Mouse (Mus musculus) liver, embryonic 16.5 days (tissue): Measurements from ENCODE around the gene Mamdc4. TPM values are rescaled to one million over a fixed set of nuclear protein-coding genes. Genes with fewer than 3 reads are reported as not detected.

Experiments used
- ATAC-seq: fragments of 200-750 bp; cut with Nextera tagmentation; 2 replicates; pipeline ENCODE4 v1.8.0; 2017; ENCODE audit warnings: low read depth, mild to moderate bottlenecking, moderate number of reproducible peaks, moderate library complexity
- H3K27ac ChIP-seq: fragments of 300-500 bp; sonication (generic); 2 replicates; pipeline ENCODE4 v1.5.1; 2014; ENCODE audit warnings: mild to moderate bottlenecking, low read length
- H3K27me3 ChIP-seq: fragments of 300-500 bp; sonication (generic); 2 replicates; pipeline ENCODE4 v1.6.1; 2014; ENCODE audit warnings: low read depth, low read length, mixed read lengths; ENCODE audit not compliant: control insufficient read depth, insufficient read depth
- H3K36me3 ChIP-seq: fragments of 300-500 bp; sonication (generic); 2 replicates; pipeline ENCODE4 v1.6.1; 2014; ENCODE audit warnings: mild to moderate bottlenecking; ENCODE audit not compliant: control insufficient read depth, insufficient read depth
- H3K4me1 ChIP-seq: fragments of 300-500 bp; sonication (generic); 2 replicates; pipeline ENCODE4 v1.6.1; 2014; ENCODE audit warnings: low read depth, low read length, mixed read lengths; ENCODE audit not compliant: control insufficient read depth
- H3K4me2 ChIP-seq: fragments of 300-500 bp; sonication (generic); 2 replicates; pipeline ENCODE4 v1.6.1; 2014; ENCODE audit warnings: low read depth, low read length, mixed read lengths
- H3K4me3 ChIP-seq: fragments of 300-500 bp; sonication (generic); 2 replicates; pipeline ENCODE4 v1.5.1; 2014; ENCODE audit warnings: low read depth, mild to moderate bottlenecking, low read length
- H3K9ac ChIP-seq: fragments of 300-500 bp; sonication (generic); 2 replicates; pipeline ENCODE4 v1.6.1; 2014; ENCODE audit warnings: low read depth, low read length
- H3K9me3 ChIP-seq: fragments of 300-500 bp; sonication (generic); replicated peaks from 2 replicates; pipeline ENCODE4 v1.6.1; 2016; ENCODE audit warnings: low read length; ENCODE audit not compliant: control insufficient read depth
- WGBS: fragments of 180-500 bp; shearing (Covaris S2); extraction: QIAGEN DNeasy Blood & Tissue Kit; methylation state at CpG from one replicate; pipeline ENCODE4 v1.1.7; 2014; ENCODE audit not compliant: insufficient replicate concordance; 5-methylcytosine and 5-hydroxymethylcytosine counted together
- polyA plus RNA-seq: library from polyadenylated mRNA; unstranded; fragments of >200 nt; fragmentation: Nextera tagmentation; extraction: Ambion mirVana; gene quantifications from 2 replicates; pipeline ENCODE4 v1.2.1, GENCODE M21; 2015

Gene Mamdc4
- polyA plus RNA-seq, 1 experiment from 2014 or later, result 7.2 TPM

DNA sequence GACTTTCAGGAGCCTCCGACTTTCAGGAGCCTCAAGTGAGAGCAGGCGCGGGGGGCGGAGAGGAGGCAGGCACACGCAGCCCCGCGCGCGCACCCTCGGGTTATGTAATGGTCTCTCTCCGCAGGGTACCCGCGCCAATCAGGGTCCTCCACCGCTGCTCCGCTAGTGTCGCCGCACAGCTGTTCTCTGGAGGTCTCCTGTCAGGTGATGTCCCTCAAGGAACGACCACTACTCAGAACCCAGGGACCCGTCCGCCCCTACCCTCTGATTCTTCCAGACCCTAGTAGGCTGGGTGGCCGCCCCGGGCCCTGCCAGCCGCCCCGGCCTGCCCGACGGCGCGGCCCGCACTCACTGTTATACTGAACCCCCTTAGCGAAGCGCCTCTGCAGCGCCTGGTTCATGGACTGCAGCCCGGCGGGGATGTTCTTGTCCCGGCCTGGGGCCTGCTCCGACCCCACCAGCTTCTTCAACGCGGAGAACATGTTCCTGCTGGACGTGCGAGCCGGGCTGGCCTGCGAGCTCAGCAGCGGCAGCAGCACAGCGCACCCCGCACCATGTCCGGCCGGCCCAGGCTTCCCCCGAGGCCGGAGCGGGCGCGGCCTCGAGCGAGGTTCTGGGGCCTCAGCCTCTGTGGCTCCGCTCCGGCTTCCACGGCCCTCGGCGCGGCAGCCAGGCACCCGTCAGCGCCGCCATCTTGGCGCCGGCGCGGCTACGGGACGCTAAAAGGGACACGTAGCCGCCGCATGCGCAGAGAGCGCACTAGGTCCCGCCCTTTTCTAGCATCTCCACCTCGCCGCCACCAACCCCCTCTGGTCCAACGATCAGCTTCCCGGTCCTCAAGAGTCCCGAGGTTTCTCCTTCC, 33.3 kb upstream of the Mamdc4 start, which contains the start of gene Rabl6:
Gene Rabl6, minus strand, starts transcription at position 761 of the 862 bp plus-strand sequence.
- H3K36me3 ChIP-seq, result no peaks in the 10 kb centered on the region

DNA sequence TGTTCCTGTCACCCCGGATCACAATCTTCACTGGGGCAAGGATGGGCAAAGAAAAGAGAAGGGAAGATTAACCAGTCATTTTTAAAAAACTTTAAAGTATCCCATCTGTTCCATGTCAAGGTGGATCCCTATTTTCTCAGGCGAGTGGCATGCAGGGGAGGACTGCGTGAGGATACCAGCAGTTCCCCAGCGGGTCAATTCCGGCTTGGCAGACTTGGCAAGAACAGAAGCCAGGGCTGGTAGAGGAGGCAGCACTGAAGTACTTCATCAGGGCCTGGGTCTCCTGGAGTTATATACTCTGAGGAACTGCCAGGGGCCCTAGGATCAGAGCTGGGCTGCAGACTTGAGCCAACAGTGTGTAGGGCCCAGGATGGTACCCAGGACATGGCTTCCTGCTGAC, 27.9 kb upstream of the Mamdc4 start:
- no peak for ATAC-seq
- Histone ChIP-seq H3K36me3 (peaks cover 21% of the 10 kb centered on the region), H3K9ac (no peak overlapping the region), H3K4me2 (no peak overlapping the region), H3K27ac (no peak overlapping the region), H3K4me3 (no peak overlapping the region), H3K27me3 (no peaks in the 10 kb centered on the region), H3K9me3 (no peaks in the 10 kb centered on the region), H3K4me1 (peaks cover 21% of the 10 kb centered on the region)
- WGBS, result 81% methylated on average over 5 of the region's 5 CpGs

More for the DNA sequence above, 33.3 kb upstream of the Mamdc4 start, which contains the start of gene Rabl6:
- peak within 1 kb of the TSS; percentile 82 for H3K27ac ChIP-seq
- H3K4me2 ChIP-seq, result peak within 1 kb of the TSS; percentile 78
- H3K9me3 ChIP-seq, result no peaks in the 10 kb centered on the region
- no peaks in the 10 kb centered on the region for H3K27me3 ChIP-seq
- peak within 1 kb of the TSS; percentile 85 for H3K4me3 ChIP-seq
- under 1% methylated on average over 75 of the region's 80 CpGs for WGBS
- H3K9ac ChIP-seq, result peak within 1 kb of the TSS; percentile 90
- ATAC-seq, result peak; percentile 88
- H3K4me1 ChIP-seq, result peaks cover 21% of the 10 kb centered on the region

DNA sequence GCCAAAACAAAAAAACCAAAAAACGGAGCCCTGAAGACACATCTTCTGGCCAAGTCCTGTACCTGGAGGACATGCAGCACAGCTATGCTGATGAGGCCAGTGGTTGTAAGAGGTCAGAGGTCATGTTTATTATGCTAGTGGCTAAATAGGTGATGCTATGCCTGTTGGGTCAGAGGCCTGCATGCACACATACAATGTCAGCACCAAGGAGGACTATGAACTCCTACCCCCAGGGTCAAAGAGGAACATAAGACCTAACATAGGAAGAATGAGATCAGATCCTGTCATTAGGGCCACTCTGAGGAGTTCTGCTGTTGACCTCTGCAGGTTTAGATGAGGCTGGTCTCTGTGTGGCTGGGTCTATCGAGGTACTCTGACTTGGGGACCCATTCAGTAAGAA, 25.4 kb upstream of the Mamdc4 start:
- no peaks in the 10 kb centered on the region for H3K9me3 ChIP-seq
- H3K27ac ChIP-seq, result no peak overlapping the region
- ATAC-seq, result peak; percentile 80
- peaks cover 7% of the 10 kb centered on the region for H3K4me1 ChIP-seq
- H3K36me3 ChIP-seq, result peaks cover 37% of the 10 kb centered on the region
- H3K27me3 ChIP-seq, result no peaks in the 10 kb centered on the region
- WGBS, result 59% methylated on average over 2 of the region's 2 CpGs
- no peak overlapping the region for H3K9ac ChIP-seq
- no peak overlapping the region for H3K4me3 ChIP-seq
- no peak overlapping the region for H3K4me2 ChIP-seq

DNA sequence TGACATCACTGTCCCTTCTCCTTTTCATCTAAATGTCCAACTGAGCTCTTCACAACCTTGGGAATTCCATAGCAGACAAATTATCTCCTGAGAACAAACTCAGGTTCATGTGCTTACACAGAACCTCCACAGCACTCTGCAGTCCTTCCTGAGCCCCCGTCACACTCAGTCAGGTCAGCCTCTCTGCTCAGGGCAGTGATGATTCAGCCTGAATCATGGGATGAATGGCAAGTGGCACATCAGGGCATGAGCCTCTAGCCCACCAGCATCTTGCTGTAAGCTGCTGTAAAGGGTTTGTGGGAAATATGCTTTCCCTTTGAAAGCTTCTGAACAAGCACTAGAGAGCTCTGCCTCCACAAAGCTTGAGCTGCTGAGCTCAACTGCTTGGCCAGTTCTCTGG, 24.1 kb upstream of the Mamdc4 start:
- H3K27ac ChIP-seq, result no peak overlapping the region
- H3K9ac ChIP-seq, result no peak overlapping the region
- 88% methylated on average over 1 of the region's 1 CpGs for WGBS
- H3K4me2 ChIP-seq, result no peak overlapping the region
- no peaks in the 10 kb centered on the region for H3K27me3 ChIP-seq
- H3K4me3 ChIP-seq, result no peak overlapping the region
- peaks cover 40% of the 10 kb centered on the region for H3K36me3 ChIP-seq
- ATAC-seq, result no peak
- H3K9me3 ChIP-seq, result no peaks in the 10 kb centered on the region
- H3K4me1 ChIP-seq, result peaks cover 7% of the 10 kb centered on the region

DNA sequence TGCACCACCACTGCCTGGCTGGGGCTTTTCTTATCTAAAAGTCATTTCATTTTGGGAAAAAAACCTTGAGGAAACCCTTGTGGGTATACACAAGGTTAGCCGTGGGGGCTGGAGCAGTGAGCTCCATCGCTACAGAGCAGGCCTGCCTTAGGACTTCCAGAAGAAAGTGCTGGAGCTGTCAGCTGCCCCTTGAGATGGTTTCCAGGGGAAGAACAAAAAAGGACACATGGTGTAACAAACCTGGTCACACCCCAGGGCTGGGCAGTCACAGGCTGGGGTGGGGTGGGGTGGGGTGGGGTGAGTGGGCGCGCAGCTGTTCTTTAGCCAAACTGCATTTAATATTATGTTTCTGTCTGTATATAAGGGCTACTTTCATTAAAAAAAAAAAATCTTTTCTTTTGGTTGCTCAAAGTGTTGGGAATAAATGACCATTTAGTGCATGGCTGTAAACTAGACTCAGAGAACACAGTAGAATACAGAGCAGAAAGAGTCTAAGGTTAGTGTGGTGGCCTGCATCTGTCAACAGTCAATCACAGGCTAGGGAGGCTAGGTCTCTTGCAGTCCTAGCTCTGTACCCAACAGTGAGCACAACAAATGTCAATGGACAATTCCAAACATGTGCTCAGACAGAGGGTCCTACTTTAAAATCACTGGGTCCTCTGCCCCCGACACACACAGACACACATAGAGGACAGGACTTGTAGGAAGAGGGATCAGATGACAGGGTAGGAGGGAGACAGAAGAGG, 22.3 kb upstream of the Mamdc4 start:
- Histone ChIP-seq H3K9me3 (no peaks in the 10 kb centered on the region), H3K4me2 (no peak overlapping the region), H3K4me1 (peaks cover 7% of the 10 kb centered on the region), H3K36me3 (peaks cover 40% of the 10 kb centered on the region), H3K9ac (no peak overlapping the region), H3K27ac (no peak overlapping the region), H3K4me3 (no peak overlapping the region), H3K27me3 (no peaks in the 10 kb centered on the region)
- no peak for ATAC-seq
- WGBS, result 80% methylated on average over 5 of the region's 5 CpGs

DNA sequence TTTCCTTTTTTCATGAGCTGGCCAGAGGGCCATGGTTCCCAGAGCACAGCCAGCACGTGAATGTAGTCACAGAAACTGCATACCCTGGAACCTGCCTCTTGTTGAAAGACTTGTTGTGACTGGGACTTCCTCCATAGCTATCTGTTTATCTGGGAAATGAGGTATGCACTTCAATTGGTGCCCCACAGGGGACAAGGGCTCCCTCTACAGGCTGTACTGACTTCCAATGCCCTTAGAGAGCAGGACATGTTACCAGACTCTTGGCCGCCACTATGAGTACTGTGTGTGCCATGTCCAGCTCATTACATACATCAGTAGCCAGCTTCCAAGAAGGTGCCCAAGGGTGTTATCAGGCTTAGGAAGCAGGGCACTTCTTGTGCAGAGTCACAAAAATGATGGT, 17.2 kb upstream of the Mamdc4 start:
- ATAC-seq, result no peak
- Histone ChIP-seq H3K4me3 (no peak overlapping the region), H3K36me3 (peaks cover 35% of the 10 kb centered on the region), H3K9me3 (no peaks in the 10 kb centered on the region), H3K9ac (no peak overlapping the region), H3K4me2 (no peak overlapping the region), H3K27me3 (no peaks in the 10 kb centered on the region), H3K27ac (no peak overlapping the region), H3K4me1 (no peaks in the 10 kb centered on the region)
- WGBS, result 62% methylated on average over 2 of the region's 2 CpGs

DNA sequence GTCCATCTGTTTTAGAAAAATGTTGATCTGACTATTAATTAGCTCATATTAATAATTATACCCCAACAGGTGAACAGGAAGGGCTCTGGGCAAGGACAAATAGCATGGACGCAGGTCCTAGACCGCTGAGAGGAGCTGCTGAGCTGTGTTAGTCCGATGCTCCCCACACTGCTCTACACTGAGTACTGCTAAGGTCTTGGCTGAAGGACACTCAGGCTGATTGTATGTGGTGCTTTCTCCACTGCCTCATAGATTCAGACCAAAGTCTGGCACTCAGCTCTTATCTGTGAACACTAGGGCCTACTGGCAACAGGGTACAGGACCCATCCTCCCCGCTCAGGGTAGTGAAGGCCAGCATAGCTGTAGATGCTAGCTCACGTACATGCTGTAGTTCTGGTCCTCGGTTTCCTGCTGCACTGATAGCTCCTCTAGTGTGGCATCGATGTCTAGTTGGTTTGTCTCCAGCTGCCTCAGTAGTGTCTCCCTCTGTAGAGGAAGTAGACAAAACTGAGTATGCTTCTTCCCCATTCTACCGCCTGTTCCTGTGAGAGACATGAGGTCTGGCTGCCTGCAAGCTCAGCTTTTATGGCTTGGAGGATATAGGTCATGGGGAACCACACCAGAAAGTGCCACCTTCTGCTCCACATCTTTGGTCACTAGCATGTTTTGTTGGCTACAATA, 13.7 kb upstream of the Mamdc4 start:
- Histone ChIP-seq H3K4me1 (no peaks in the 10 kb centered on the region), H3K27ac (no peak overlapping the region), H3K4me2 (no peak overlapping the region), H3K4me3 (no peak overlapping the region), H3K9me3 (no peaks in the 10 kb centered on the region), H3K36me3 (peaks cover 19% of the 10 kb centered on the region), H3K27me3 (no peaks in the 10 kb centered on the region), H3K9ac (no peak overlapping the region)
- ATAC-seq, result peak; percentile 38; the same call in 1 of the 2 replicates
- 75% methylated on average over 8 of the region's 8 CpGs for WGBS

DNA sequence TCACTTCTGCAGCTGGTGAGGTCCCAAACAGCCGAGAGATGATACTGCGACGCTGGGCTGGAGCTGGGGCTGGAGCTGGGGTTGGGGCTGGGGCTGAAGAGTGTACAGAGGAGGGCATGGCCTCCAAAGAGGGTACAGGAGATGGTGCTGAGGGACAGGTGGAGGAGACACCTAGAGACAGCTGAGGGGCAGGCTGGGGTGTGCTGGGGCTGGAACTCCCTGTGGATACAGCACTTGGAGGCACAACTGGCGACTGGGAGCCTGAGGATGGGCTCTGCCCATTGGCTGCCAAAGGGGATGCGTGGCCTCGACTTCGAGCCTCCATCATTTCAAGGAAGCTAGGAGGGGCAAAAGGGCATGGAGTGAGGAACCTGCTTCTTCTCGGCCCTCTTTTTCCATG, 12.6 kb upstream of the Mamdc4 start:
- Histone ChIP-seq H3K36me3 (peaks cover 12% of the 10 kb centered on the region), H3K4me3 (no peak overlapping the region), H3K4me1 (peaks cover 4% of the 10 kb centered on the region), H3K27ac (no peak overlapping the region), H3K9ac (no peak overlapping the region), H3K9me3 (no peaks in the 10 kb centered on the region), H3K27me3 (no peaks in the 10 kb centered on the region), H3K4me2 (no peak overlapping the region)
- ATAC-seq, result no peak
- 76% methylated on average over 8 of the region's 8 CpGs for WGBS
